Mouse (Mus musculus): Measurements from ENCODE around the gene Slc16a11. TPM values are rescaled to one million over a fixed set of nuclear protein-coding genes. Genes with fewer than 3 reads are reported as not detected.

Gene Slc16a11
- polyA plus RNA-seq, 1 experiment from 2014 or later = 2.7 TPM

GRCm38 (mm10) chr11:70177647-70178046, 34.9 kb upstream of the Slc16a11 start:
- no peaks in the 10 kb centered on the region for H3K27me3 ChIP-seq (replicated peaks; ENCODE audit: control insufficient read depth, insufficient read depth, low read length)
- no peaks in the 10 kb centered on the region for H3K9me3 ChIP-seq (ENCODE audit: control insufficient read depth, low read length)
- no peak overlapping the region for H3K4me2 ChIP-seq (ENCODE audit: low read depth, low read length)
- H3K4me1 ChIP-seq (ENCODE audit: control insufficient read depth, insufficient read depth, low read length) = no peaks in the 10 kb centered on the region
- WGBS = 73% methylated on average over 8 of the region's 8 CpGs
- no peak overlapping the region for H3K4me3 ChIP-seq (ENCODE audit: low read length)
- H3K9ac ChIP-seq (ENCODE audit: low read depth, low read length) = no peak overlapping the region
- ATAC-seq = no peak
- H3K27ac ChIP-seq (ENCODE audit: low read length) = no peak overlapping the region
- H3K36me3 ChIP-seq (ENCODE audit: control insufficient read depth, insufficient read depth, low read length) = no peaks in the 10 kb centered on the region

DNA sequence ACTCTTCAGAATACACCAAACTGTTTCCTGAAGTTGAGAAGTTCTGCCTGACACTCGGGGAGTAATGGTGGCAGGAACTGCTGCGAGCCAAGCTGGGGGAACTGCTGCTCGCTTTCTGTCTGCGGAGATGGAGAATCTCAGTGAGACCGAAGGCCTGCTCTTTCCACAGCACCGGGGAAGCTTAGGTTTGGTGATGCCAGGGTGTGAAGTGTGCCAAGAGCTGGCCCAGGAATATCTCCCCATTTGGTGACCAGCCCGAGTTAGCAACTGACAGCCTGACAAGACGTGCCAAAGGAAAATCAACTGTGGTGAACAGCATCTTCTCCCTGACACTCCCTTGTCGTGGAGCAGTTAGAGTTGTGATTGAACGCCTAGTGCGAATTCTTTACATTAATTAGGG, 34.2 kb upstream of the Slc16a11 start:
- Histone ChIP-seq H3K27me3 (replicated peaks; ENCODE audit: control insufficient read depth, insufficient read depth, low read length) (no peaks in the 10 kb centered on the region), H3K4me3 (ENCODE audit: low read length) (no peak overlapping the region), H3K4me1 (ENCODE audit: control insufficient read depth, insufficient read depth, low read length) (no peaks in the 10 kb centered on the region), H3K9me3 (ENCODE audit: control insufficient read depth, low read length) (no peaks in the 10 kb centered on the region), H3K36me3 (ENCODE audit: control insufficient read depth, insufficient read depth, low read length) (no peaks in the 10 kb centered on the region), H3K9ac (ENCODE audit: low read depth, low read length) (no peak overlapping the region), H3K4me2 (ENCODE audit: low read depth, low read length) (no peak overlapping the region), H3K27ac (ENCODE audit: low read length) (no peak overlapping the region)
- WGBS = 85% methylated on average over 11 of the region's 11 CpGs
- no peak for ATAC-seq

GRCm38 (mm10) chr11:70178756-70179155, 33.8 kb upstream of the Slc16a11 start:
- H3K27ac ChIP-seq (ENCODE audit: low read length) = no peak overlapping the region
- no peak overlapping the region for H3K9ac ChIP-seq (ENCODE audit: low read depth, low read length)
- no peak overlapping the region for H3K4me2 ChIP-seq (ENCODE audit: low read depth, low read length)
- no peaks in the 10 kb centered on the region for H3K27me3 ChIP-seq (replicated peaks; ENCODE audit: control insufficient read depth, insufficient read depth, low read length)
- no peak for ATAC-seq
- 78% methylated on average over 11 of the region's 11 CpGs for WGBS
- H3K4me1 ChIP-seq (ENCODE audit: control insufficient read depth, insufficient read depth, low read length) = no peaks in the 10 kb centered on the region
- H3K9me3 ChIP-seq (ENCODE audit: control insufficient read depth, low read length) = no peaks in the 10 kb centered on the region
- H3K4me3 ChIP-seq (ENCODE audit: low read length) = no peak overlapping the region
- H3K36me3 ChIP-seq (ENCODE audit: control insufficient read depth, insufficient read depth, low read length) = no peaks in the 10 kb centered on the region

GRCm38 (mm10) chr11:70179401-70179800, 33.2 kb upstream of the Slc16a11 start:
- Histone ChIP-seq H3K27ac (ENCODE audit: low read length) (no peak overlapping the region), H3K9me3 (ENCODE audit: control insufficient read depth, low read length) (no peaks in the 10 kb centered on the region), H3K4me1 (ENCODE audit: control insufficient read depth, insufficient read depth, low read length) (no peaks in the 10 kb centered on the region), H3K4me3 (ENCODE audit: low read length) (no peak overlapping the region), H3K9ac (ENCODE audit: low read depth, low read length) (no peak overlapping the region), H3K4me2 (ENCODE audit: low read depth, low read length) (no peak overlapping the region), H3K27me3 (replicated peaks; ENCODE audit: control insufficient read depth, insufficient read depth, low read length) (no peaks in the 10 kb centered on the region), H3K36me3 (ENCODE audit: control insufficient read depth, insufficient read depth, low read length) (no peaks in the 10 kb centered on the region)
- no peak for ATAC-seq
- 38% methylated on average over 14 of the region's 14 CpGs for WGBS

- WGBS = 93% methylated on average over 4 of the region's 4 CpGs
- Histone ChIP-seq H3K9me3 (ENCODE audit: control insufficient read depth, low read length) (no peaks in the 10 kb centered on the region), H3K27me3 (replicated peaks; ENCODE audit: control insufficient read depth, insufficient read depth, low read length) (no peaks in the 10 kb centered on the region), H3K4me3 (ENCODE audit: low read length) (no peak overlapping the region), H3K4me2 (ENCODE audit: low read depth, low read length) (no peak overlapping the region), H3K4me1 (ENCODE audit: control insufficient read depth, insufficient read depth, low read length) (no peaks in the 10 kb centered on the region), H3K27ac (ENCODE audit: low read length) (no peak overlapping the region), H3K36me3 (ENCODE audit: control insufficient read depth, insufficient read depth, low read length) (no peaks in the 10 kb centered on the region), H3K9ac (ENCODE audit: low read depth, low read length) (no peak overlapping the region)
- ATAC-seq = no peak
Observed at GRCm38 (mm10) chr11:70180496-70180895, 32.1 kb upstream of the Slc16a11 start.

- Histone ChIP-seq H3K4me1 (ENCODE audit: control insufficient read depth, insufficient read depth, low read length) (no peaks in the 10 kb centered on the region), H3K27ac (ENCODE audit: low read length) (no peak overlapping the region), H3K36me3 (ENCODE audit: control insufficient read depth, insufficient read depth, low read length) (no peaks in the 10 kb centered on the region), H3K4me2 (ENCODE audit: low read depth, low read length) (no peak overlapping the region), H3K4me3 (ENCODE audit: low read length) (no peak overlapping the region), H3K27me3 (replicated peaks; ENCODE audit: control insufficient read depth, insufficient read depth, low read length) (no peaks in the 10 kb centered on the region), H3K9ac (ENCODE audit: low read depth, low read length) (no peak overlapping the region), H3K9me3 (ENCODE audit: control insufficient read depth, low read length) (no peaks in the 10 kb centered on the region)
- WGBS = 58% methylated on average over 7 of the region's 7 CpGs
- ATAC-seq = no peak
Observed at GRCm38 (mm10) chr11:70185120-70185519, 27.4 kb upstream of the Slc16a11 start.

GRCm38 (mm10) chr11:70189319-70190134, 23.0 kb upstream of the Slc16a11 start:
- Histone ChIP-seq H3K27me3 (replicated peaks; ENCODE audit: control insufficient read depth, insufficient read depth, low read length) (no peaks in the 10 kb centered on the region), H3K36me3 (ENCODE audit: control insufficient read depth, insufficient read depth, low read length) (no peaks in the 10 kb centered on the region), H3K4me1 (ENCODE audit: control insufficient read depth, insufficient read depth, low read length) (no peaks in the 10 kb centered on the region), H3K4me2 (ENCODE audit: low read depth, low read length) (no peak overlapping the region), H3K4me3 (ENCODE audit: low read length) (no peak overlapping the region), H3K9ac (ENCODE audit: low read depth, low read length) (no peak overlapping the region), H3K9me3 (ENCODE audit: control insufficient read depth, low read length) (no peaks in the 10 kb centered on the region), H3K27ac (ENCODE audit: low read length) (no peak overlapping the region)
- WGBS = 84% methylated on average over 28 of the region's 28 CpGs
- ATAC-seq = no peak

DNA sequence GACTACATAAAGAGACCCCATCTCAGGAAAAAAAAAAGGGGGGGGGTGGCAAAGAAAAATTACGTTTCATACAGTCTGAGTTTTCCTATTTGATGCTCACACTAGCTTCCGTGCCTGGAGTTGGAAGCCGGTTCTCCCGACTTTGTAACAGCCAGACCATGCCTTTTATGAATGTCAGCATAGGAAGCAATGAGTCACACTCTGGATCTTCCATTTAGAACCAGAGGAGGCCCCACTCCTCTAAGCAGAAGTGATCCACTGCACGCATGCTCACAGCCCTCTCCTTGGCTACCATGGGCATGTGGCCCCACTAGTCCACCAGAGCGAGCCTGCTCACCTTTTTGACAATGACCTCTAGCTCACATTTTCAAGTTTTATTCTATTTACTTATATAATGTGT, 21.4 kb upstream of the Slc16a11 start:
- Histone ChIP-seq H3K4me2 (ENCODE audit: low read depth, low read length) (no peak overlapping the region), H3K4me3 (ENCODE audit: low read length) (no peak overlapping the region), H3K36me3 (ENCODE audit: control insufficient read depth, insufficient read depth, low read length) (no peaks in the 10 kb centered on the region), H3K9ac (ENCODE audit: low read depth, low read length) (no peak overlapping the region), H3K4me1 (ENCODE audit: control insufficient read depth, insufficient read depth, low read length) (no peaks in the 10 kb centered on the region), H3K9me3 (ENCODE audit: control insufficient read depth, low read length) (no peaks in the 10 kb centered on the region), H3K27ac (ENCODE audit: low read length) (no peak overlapping the region), H3K27me3 (replicated peaks; ENCODE audit: control insufficient read depth, insufficient read depth, low read length) (no peaks in the 10 kb centered on the region)
- WGBS = 79% methylated on average over 6 of the region's 6 CpGs
- no peak for ATAC-seq

- Histone ChIP-seq H3K27ac (ENCODE audit: low read length) (no peak overlapping the region), H3K4me2 (ENCODE audit: low read depth, low read length) (no peak overlapping the region), H3K4me3 (ENCODE audit: low read length) (no peak overlapping the region), H3K9ac (ENCODE audit: low read depth, low read length) (no peak overlapping the region), H3K27me3 (replicated peaks; ENCODE audit: control insufficient read depth, insufficient read depth, low read length) (no peaks in the 10 kb centered on the region), H3K9me3 (ENCODE audit: control insufficient read depth, low read length) (no peaks in the 10 kb centered on the region), H3K36me3 (ENCODE audit: control insufficient read depth, insufficient read depth, low read length) (no peaks in the 10 kb centered on the region), H3K4me1 (ENCODE audit: control insufficient read depth, insufficient read depth, low read length) (no peaks in the 10 kb centered on the region)
- 80% methylated on average over 4 of the region's 4 CpGs for whole genome bisulfite sequencing
- no peak for ATAC-seq
Observed at GRCm38 (mm10) chr11:70192157-70192556, 20.4 kb upstream of the Slc16a11 start.

All from intestine, embryonic 16.5 days (tissue).